Mouse (Mus musculus): ENCODE results near the gene Mmp1b.

- TF ChIP-seq EP300 (IDR thresholded peaks at IDR 0.05; ENCODE audit: insufficient read depth, low read depth, low read length) (no peak), CTCF (IDR thresholded peaks at IDR 0.05; ENCODE audit: low read depth, low read length) (no peak), POLR2A (IDR thresholded peaks at IDR 0.05; ENCODE audit: insufficient read depth, low read length) (no peak)
Observed at GRCm38 (mm10) chr9:7336740-7337483, 50.9 kb downstream of the Mmp1b start.
